Mouse (Mus musculus) C2C12 (cell line): Measurements from ENCODE around the gene Uspl1.

Experiments
- CEBPB ChIP-seq: IDR thresholded peaks from one replicate; pipeline ENCODE4 v1.6.1; 2011; ENCODE audit warnings: low read depth, mild to moderate bottlenecking, control low read depth, moderate library complexity
- CTCF ChIP-seq: IDR thresholded peaks from one replicate; pipeline ENCODE4 v1.5.1; 2011; ENCODE audit not compliant: control insufficient read depth, insufficient read depth, insufficient read length
- MAX ChIP-seq: IDR thresholded peaks from one replicate; pipeline ENCODE4 v1.6.1; 2011; ENCODE audit warnings: mild to moderate bottlenecking, control low read depth
- MYOD1 ChIP-seq: IDR thresholded peaks from one replicate; pipeline ENCODE4 v1.6.1; 2011; ENCODE audit warnings: low read depth; ENCODE audit not compliant: control insufficient read depth, insufficient read length
- MYOG ChIP-seq: IDR thresholded peaks from one replicate; pipeline ENCODE4 v1.6.1; 2011; ENCODE audit not compliant: control insufficient read depth, insufficient read length; ENCODE audit errors: extremely low read depth
- USF1 ChIP-seq: IDR thresholded peaks from one replicate; pipeline ENCODE4 v1.6.1; 2011; ENCODE audit warnings: low read depth, mild to moderate bottlenecking, control low read depth, moderate library complexity

GRCm38 (mm10) chr5:149204822-149205221, 20.7 kb downstream of the Uspl1 start:
- TF ChIP-seq CTCF (no peak), MYOD1 (no peak), MYOG (no peak), USF1 (no peak), MAX (no peak), CEBPB (no peak)
